Mouse (Mus musculus) liver, embryonic 14.5 days (tissue): ENCODE data around the gene Maml2. TPM values are rescaled to one million over a fixed set of nuclear protein-coding genes. Genes with fewer than 3 reads are reported as not detected.

Experiments used
- ATAC-seq: fragments of 200-750 bp; cut with Nextera tagmentation; 2 replicates; pipeline ENCODE4 v1.8.0; 2017; ENCODE audit warnings: moderate number of reproducible peaks, mild to moderate bottlenecking, moderate library complexity; ENCODE audit not compliant: insufficient read depth
- DNase-seq, 3 experiments: peaks; one replicate each; pipeline ENCODE4 v3.0.0-alpha.2; 2012 to 2013; ENCODE audit warnings: low read depth in 3 of 3, low spot score in 3 of 3
- H3K27ac ChIP-seq: fragments of 300-500 bp; sonication (generic); 2 replicates; pipeline ENCODE4 v1.5.1; 2014; ENCODE audit warnings: moderate library complexity, mild to moderate bottlenecking, control low read depth, inconsistent platforms
- H3K27me3 ChIP-seq: fragments of 300-500 bp; sonication (generic); 2 replicates; pipeline ENCODE4 v1.6.1; 2014; ENCODE audit warnings: mild to moderate bottlenecking, low read length, moderate library complexity; ENCODE audit not compliant: control insufficient read depth, insufficient read depth
- H3K36me3 ChIP-seq: fragments of 300-500 bp; sonication (generic); replicated peaks from 2 replicates; pipeline ENCODE4 v1.6.1; 2014; ENCODE audit warnings: low read depth; ENCODE audit not compliant: control insufficient read depth, insufficient read depth
- H3K4me1 ChIP-seq, 2 experiments: fragments of 200-500 bp in 1 of 2; fragments of 300-500 bp in 1 of 2; sonication (generic) in 1 of 2; replicated peaks; 2 replicates each; pipeline ENCODE4 v1.6.1; 2012 to 2014; ENCODE audit warnings: antibody characterized with exemption in 1 of 2, inconsistent platforms in 1 of 2, low read length in 1 of 2; ENCODE audit not compliant: control insufficient read depth in 2 of 2, insufficient read depth in 2 of 2
- H3K4me2 ChIP-seq: fragments of 300-500 bp; sonication (generic); 2 replicates; pipeline ENCODE4 v1.6.1; 2014; ENCODE audit warnings: low read depth, mild to moderate bottlenecking, control low read depth, moderate library complexity
- H3K4me3 ChIP-seq, 2 experiments: fragments of 200-500 bp in 1 of 2; fragments of 300-500 bp in 1 of 2; sonication (generic) in 1 of 2; 2 replicates each; pipeline ENCODE4 v1.5.1; 2012 to 2014; ENCODE audit warnings: low read depth in 2 of 2, low read length in 2 of 2, mild to moderate bottlenecking in 2 of 2, control low read depth in 1 of 2, inconsistent platforms in 1 of 2, moderate library complexity in 1 of 2; ENCODE audit not compliant: insufficient read depth in 1 of 2
- H3K9ac ChIP-seq: fragments of 300-500 bp; sonication (generic); replicated peaks from 2 replicates; pipeline ENCODE4 v1.6.1; 2014; ENCODE audit warnings: mild to moderate bottlenecking, control low read depth, moderate library complexity
- H3K9me3 ChIP-seq: fragments of 300-500 bp; sonication (generic); 2 replicates; pipeline ENCODE4 v1.6.1; 2016; ENCODE audit warnings: low read length, mixed read lengths; ENCODE audit not compliant: control insufficient read depth
- CTCF ChIP-seq: IDR thresholded peaks from 2 replicates; pipeline ENCODE4 v1.5.1; 2016; ENCODE audit warnings: antibody characterized with exemption, low read depth, control low read depth
- EP300 ChIP-seq: IDR thresholded peaks from 2 replicates; pipeline ENCODE4 v1.6.1; 2016; ENCODE audit warnings: antibody characterized with exemption, low read depth
- WGBS: fragments of 180-500 bp; shearing (Covaris S2); extraction: QIAGEN DNeasy Blood & Tissue Kit; methylation state at CpG from one replicate; pipeline ENCODE4 v1.1.7; 2014; ENCODE audit not compliant: insufficient replicate concordance; 5-methylcytosine and 5-hydroxymethylcytosine counted together
- microRNA-seq: library from miRNA; unstranded; fragments of <30 nt; microRNA quantifications from one replicate; pipeline ENCODE4, GENCODE M21; 2016
- polyA plus RNA-seq, 2 experiments: library from polyadenylated mRNA; depleted of rRNA in 1 of 2; stranded (reverse) in 1 of 2; unstranded in 1 of 2; fragments of >200 nt; fragmentation: Nextera tagmentation in 1 of 2; extraction: Ambion mirVana in 1 of 2; gene quantifications; 2 replicates each; pipeline versions ENCODE4 v1.2.1 to v1.2.3; 2012 to 2014

The Maml2 gene
- polyA plus RNA-seq, 2 experiments, result 0.65 to 0.66 TPM

- Histone ChIP-seq H3K9me3 (no peaks in the 10 kb centered on the region), H3K9ac (peak overlapping the region; percentile 96), H3K4me1 (peaks cover 6 to 7% of the 10 kb centered on the region in 2 experiments), H3K27me3 (no peaks in the 10 kb centered on the region), H3K4me2 (peak overlapping the region; percentile 79), H3K4me3 (peak overlapping the region; percentile 81 to 97), H3K36me3 (no peaks in the 10 kb centered on the region), H3K27ac (peak overlapping the region; percentile 82)
- ATAC-seq (peak; percentile 98), DNase-seq (peak; percentile 83 to 87 (median 86))
- 1% methylated on average over 60 of the region's 60 CpGs for WGBS
- TF ChIP-seq CTCF (no peak), EP300 (no peak)
Observed at GRCm38 (mm10) chr9:13748798-13749674, 451.3 kb downstream of the Maml2 start.

- Histone ChIP-seq H3K27me3 (no peaks in the 10 kb centered on the region), H3K4me2 (peak overlapping the region; percentile 79), H3K9me3 (no peaks in the 10 kb centered on the region), H3K4me1 (peaks cover 6 to 7% of the 10 kb centered on the region in 2 experiments), H3K27ac (peak overlapping the region; percentile 82), H3K36me3 (no peaks in the 10 kb centered on the region), H3K4me3 (peak overlapping the region; percentile 81 to 97), H3K9ac (peak overlapping the region; percentile 96)
- under 1% methylated on average over 7 of the region's 7 CpGs for WGBS
- ATAC-seq (peak; percentile 12; the same call in 1 of the 2 replicates), DNase-seq (peak in 2 of 3 experiments; percentile 7 to 34)
- TF ChIP-seq CTCF, result no peak
- no peak for TF ChIP-seq EP300
Observed at GRCm38 (mm10) chr9:13749675-13749998, 451.9 kb downstream of the Maml2 start.

DNA sequence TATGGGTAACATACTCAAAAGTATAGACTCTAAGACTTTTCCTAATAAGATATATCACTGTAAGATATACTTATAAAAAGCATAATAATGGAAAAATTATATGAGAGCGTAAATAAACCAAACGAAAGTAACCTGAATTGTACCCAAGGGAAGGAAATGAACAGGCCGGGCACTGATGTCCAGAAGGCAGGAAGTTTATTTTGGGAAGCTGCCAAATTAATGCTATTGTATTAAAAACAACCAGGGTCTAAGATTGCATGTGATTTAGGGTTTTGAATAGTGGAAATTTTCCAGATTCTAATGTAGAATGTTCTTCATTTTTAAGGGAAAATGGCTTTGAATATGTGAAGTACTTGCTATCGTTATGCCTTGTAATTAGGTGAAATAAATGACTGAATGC lies 454.8 kb downstream of the Maml2 start:
- H3K36me3 ChIP-seq, result no peaks in the 10 kb centered on the region
- no peak overlapping the region for H3K9ac ChIP-seq
- peaks cover 6 to 7% of the 10 kb centered on the region in 2 experiments for H3K4me1 ChIP-seq
- no peaks in the 10 kb centered on the region for H3K9me3 ChIP-seq
- H3K4me3 ChIP-seq, result no peak overlapping the region
- WGBS, result 73% methylated on average over 4 of the region's 4 CpGs
- DNase-seq (no peak), ATAC-seq (no peak)
- H3K4me2 ChIP-seq, result no peak overlapping the region
- no peaks in the 10 kb centered on the region for H3K27me3 ChIP-seq
- H3K27ac ChIP-seq, result no peak overlapping the region
- no peak for TF ChIP-seq EP300
- TF ChIP-seq CTCF, result no peak

Small RNAs within 50 kb of the gene (microRNA-seq; reads per million reads assigned to microRNA genes)
- gene Gm22643, result not detected

Other genes starting within 250 kb of the Maml2 start
- 0.98 and 2.1 TPM in 2 replicates for gene Jrkl, start 52.1 kb upstream of the Maml2 start, polyA plus RNA-seq (2012; rRNA removed)
- gene Jrkl, start 52.1 kb upstream of the Maml2 start, polyA plus RNA-seq (2014; fragmentation: Nextera tagmentation; extraction: Ambion mirVana), result 1.5 TPM in 2 replicates
- 8.2 and 11.1 TPM in 2 replicates for gene Ccdc82, start 51.0 kb upstream of the Maml2 start, polyA plus RNA-seq (2012; rRNA removed)
- 10.0 and 10.4 TPM in 2 replicates for gene Ccdc82, start 51.0 kb upstream of the Maml2 start, polyA plus RNA-seq (2014; fragmentation: Nextera tagmentation; extraction: Ambion mirVana)
- not detected in 2 replicates for gene Gm17571, start 148.8 kb downstream of the Maml2 start, polyA plus RNA-seq (2012; rRNA removed)
- not detected in 2 replicates for gene Gm17571, start 148.8 kb downstream of the Maml2 start, polyA plus RNA-seq (2014; fragmentation: Nextera tagmentation; extraction: Ambion mirVana)